Mouse (Mus musculus): ENCODE results near the gene AL607142.1.

Gene AL607142.1

GRCm38 (mm10) chr4:120057529-120057928, 7.3 kb upstream of the AL607142.1 start:
- no peak for DNase-seq (ENCODE audit: low spot score)

GRCm38 (mm10) chr4:120058157-120058556, 6.6 kb upstream of the AL607142.1 start:
- no peak for DNase-seq (ENCODE audit: low spot score)

- no peak for DNase-seq (ENCODE audit: low spot score)
These were observed 6.0 kb upstream of the AL607142.1 start for GRCm38 (mm10) chr4:120058794-120059193.

GRCm38 (mm10) chr4:120061727-120062126, 3.1 kb upstream of the AL607142.1 start:
- no peak for DNase-seq (ENCODE audit: low spot score)

GRCm38 (mm10) chr4:120062198-120062597, 2.6 kb upstream of the AL607142.1 start:
- DNase-seq (ENCODE audit: low spot score): no peak

GRCm38 (mm10) chr4:120062754-120063153, 2.0 kb upstream of the AL607142.1 start:
- no peak for DNase-seq (ENCODE audit: low spot score)

- DNase-seq (ENCODE audit: low spot score): no peak
These were observed 1.3 kb upstream of the AL607142.1 start for GRCm38 (mm10) chr4:120063353-120064124.

- no peak for DNase-seq (ENCODE audit: low spot score)
These were observed 2.2 kb downstream of the AL607142.1 start for GRCm38 (mm10) chr4:120066841-120067591.

- no peak for DNase-seq (ENCODE audit: low spot score)
These were observed 2.9 kb downstream of the AL607142.1 start for GRCm38 (mm10) chr4:120067592-120068235.

GRCm38 (mm10) chr4:120068883-120069581, 4.2 kb downstream of the AL607142.1 start:
- DNase-seq (ENCODE audit: low spot score): no peak

GRCm38 (mm10) chr4:120069582-120069980, 4.8 kb downstream of the AL607142.1 start:
- no peak for DNase-seq (ENCODE audit: low spot score)

GRCm38 (mm10) chr4:120071411-120071810, 6.6 kb downstream of the AL607142.1 start:
- no peak for DNase-seq (ENCODE audit: low spot score)

- DNase-seq (ENCODE audit: low spot score): no peak
These were observed 7.2 kb downstream of the AL607142.1 start for GRCm38 (mm10) chr4:120071842-120072507.

- DNase-seq (ENCODE audit: low spot score): no peak
These were observed 9.3 kb downstream of the AL607142.1 start for GRCm38 (mm10) chr4:120074061-120074460.

- DNase-seq (ENCODE audit: low spot score): no peak
These were observed 12.5 kb downstream of the AL607142.1 start for GRCm38 (mm10) chr4:120077322-120077721.

GRCm38 (mm10) chr4:120082527-120082926, 17.7 kb downstream of the AL607142.1 start:
- no peak for DNase-seq (ENCODE audit: low spot score)

GRCm38 (mm10) chr4:120083700-120084099, 18.9 kb downstream of the AL607142.1 start:
- no peak for DNase-seq (ENCODE audit: low spot score)

- no peak for DNase-seq (ENCODE audit: low spot score)
These were observed 24.7 kb downstream of the AL607142.1 start for GRCm38 (mm10) chr4:120089536-120089935.

GRCm38 (mm10) chr4:120091997-120092783, 27.4 kb downstream of the AL607142.1 start:
- DNase-seq (ENCODE audit: low spot score): no peak

- no peak for DNase-seq (ENCODE audit: low spot score)
These were observed 32.1 kb downstream of the AL607142.1 start for GRCm38 (mm10) chr4:120096935-120097334.

GRCm38 (mm10) chr4:120101186-120101585, 36.4 kb downstream of the AL607142.1 start:
- DNase-seq (ENCODE audit: low spot score): no peak

Data from spleen, adult 12 weeks (tissue).